Mouse (Mus musculus): Measurements from ENCODE around the gene Mtfr1l.

DNA sequence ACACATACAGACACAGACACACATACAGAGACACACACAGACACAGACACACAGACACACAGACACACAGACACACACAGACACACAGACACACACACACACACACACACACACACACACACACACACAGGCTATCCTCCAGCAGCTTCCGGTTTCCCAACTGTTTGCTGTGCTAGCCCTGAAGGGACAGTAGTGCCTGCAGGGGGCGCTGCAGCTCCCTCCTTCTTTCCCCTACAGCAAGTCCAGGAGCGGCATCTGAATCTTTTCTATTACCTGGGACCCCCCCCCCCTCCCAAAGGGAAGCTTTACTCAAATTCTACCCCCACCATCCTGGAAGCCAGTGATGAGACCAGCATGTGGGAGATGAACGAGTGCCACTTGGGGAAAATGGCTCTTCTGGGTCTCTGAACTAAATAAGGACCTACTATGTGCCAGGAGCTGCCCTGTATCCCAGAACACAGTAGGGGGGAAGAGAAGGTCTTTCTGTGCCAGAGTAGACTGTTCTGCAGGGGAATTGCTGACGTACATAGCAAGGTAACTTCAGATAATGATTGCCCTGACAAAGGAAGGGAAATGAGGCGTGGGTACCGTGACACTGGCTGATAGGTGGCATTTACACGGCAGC is 20.9 kb upstream of the Mtfr1l start:
- peak; percentile 47 for TF ChIP-seq CTCF (IDR thresholded peaks at IDR 0.05; ENCODE audit: low read depth)
- no peak for TF ChIP-seq EP300 (IDR thresholded peaks at IDR 0.05; ENCODE audit: low read depth)

Measured in heart, postnatal 0 days (tissue).